Mouse (Mus musculus): ENCODE measurements around the gene Gm11116. TPM values are rescaled to one million over a fixed set of nuclear protein-coding genes. Genes with fewer than 3 reads are reported as not detected.
"Not testable (repeated sequence)": the region's sequence is repeated elsewhere in the genome, so short reads cannot be mapped to it uniquely, and the experiment has no call there.

The Gm11116 gene
- not detected for polyA plus RNA-seq (2012; fragmentation: generic; extraction: Trizol)
- long read RNA-seq, experiment 1: 0 reads
- long read RNA-seq, experiment 2: 0 reads

DNA sequence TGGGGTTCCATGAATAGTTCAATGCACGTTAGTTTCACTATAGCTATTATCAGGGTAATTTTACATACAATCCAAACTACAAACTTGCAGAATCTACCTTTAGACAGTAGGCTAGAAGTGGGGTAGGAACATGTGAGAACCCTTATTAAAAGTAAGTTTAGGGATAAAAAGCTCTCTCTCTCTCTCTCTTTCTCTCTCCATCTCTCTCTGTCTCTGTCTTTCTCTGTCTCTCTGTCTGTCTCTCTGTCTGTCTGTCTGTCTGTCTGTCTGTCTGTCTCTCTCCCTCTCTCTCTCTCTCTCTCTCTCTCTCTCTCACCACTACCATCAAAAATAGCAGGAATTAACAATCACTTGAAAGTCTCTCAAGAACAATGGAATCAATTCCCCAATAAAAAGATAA is at the start of gene Gm11116:
TSS of gene Gm11116 (minus strand) at position 101 of the 400 bp plus-strand sequence.
- Histone ChIP-seq H3K79me3 (ENCODE audit: low read depth) (no peaks in the 10 kb centered on the region), H3K79me2 (ENCODE audit: control insufficient read depth, insufficient read depth) (no peaks in the 10 kb centered on the region), H3K27me3 (ENCODE audit: control insufficient read depth, insufficient read depth, insufficient read length) (no peaks in the 10 kb centered on the region), H3ac (ENCODE audit: control insufficient read depth, insufficient read length, low read depth) (no peak within 1 kb of the TSS), H3K4me3 (ENCODE audit: insufficient read depth, poor library complexity, severe bottlenecking) (no peak within 1 kb of the TSS), H3K36me3 (ENCODE audit: control insufficient read depth, insufficient read depth) (no peaks in the 10 kb centered on the region)
- TF ChIP-seq CEBPB (IDR thresholded peaks at IDR 0.05; ENCODE audit: low read depth) (no peak), USF1 (IDR thresholded peaks at IDR 0.05; ENCODE audit: low read depth) (no peak), FOSL1 (IDR thresholded peaks at IDR 0.05; ENCODE audit: insufficient read depth, low read length, poor library complexity, severe bottlenecking) (no peak), CTCF (IDR thresholded peaks at IDR 0.05; ENCODE audit: control insufficient read depth, insufficient read depth, insufficient read length) (no peak), MAX (IDR thresholded peaks at IDR 0.05) (no peak), MYOG (IDR thresholded peaks at IDR 0.05; ENCODE audit: control insufficient read depth, extremely low read depth, insufficient read length) (no peak), MYOD1 (IDR thresholded peaks at IDR 0.05; ENCODE audit: control insufficient read depth, insufficient read length, low read depth) (no peak)

- H3ac ChIP-seq (ENCODE audit: control insufficient read depth, insufficient read length, low read depth): no peak within 1 kb of the TSS
- TF ChIP-seq CEBPB (IDR thresholded peaks at IDR 0.05; ENCODE audit: low read depth): no peak
- TF ChIP-seq MAX (IDR thresholded peaks at IDR 0.05): no peak
- TF ChIP-seq MYOD1 (IDR thresholded peaks at IDR 0.05; ENCODE audit: control insufficient read depth, insufficient read length, low read depth): no peak
- TF ChIP-seq FOSL1 (IDR thresholded peaks at IDR 0.05; ENCODE audit: insufficient read depth, low read length, poor library complexity, severe bottlenecking): no peak
- TF ChIP-seq USF1 (IDR thresholded peaks at IDR 0.05; ENCODE audit: low read depth): no peak
- no peak for TF ChIP-seq MYOG (IDR thresholded peaks at IDR 0.05; ENCODE audit: control insufficient read depth, extremely low read depth, insufficient read length)
- H3K79me2 ChIP-seq (ENCODE audit: control insufficient read depth, insufficient read depth): no peaks in the 10 kb centered on the region
- no peaks in the 10 kb centered on the region for H3K79me3 ChIP-seq (ENCODE audit: low read depth)
- no peak within 1 kb of the TSS for H3K4me3 ChIP-seq (ENCODE audit: insufficient read depth, poor library complexity, severe bottlenecking)
- H3K27me3 ChIP-seq (ENCODE audit: control insufficient read depth, insufficient read depth, insufficient read length): no peaks in the 10 kb centered on the region
- no peaks in the 10 kb centered on the region for H3K36me3 ChIP-seq (ENCODE audit: control insufficient read depth, insufficient read depth)
These were observed 42.7 kb upstream of the Gm11116 start, which contains the start of gene Gm11115 for GRCm38 (mm10) chr5:88153999-88154398. Gm11115 (minus strand) TSS chr5:88154099.

GRCm38 (mm10) chr5:88086256-88086655 is 25.1 kb downstream of the Gm11116 start, which contains the start of gene Smr2:
Smr2 (plus strand) TSS chr5:88086556.
- not testable (repeated sequence) for H3K27me3 ChIP-seq (ENCODE audit: control insufficient read depth, insufficient read depth, insufficient read length)

More at GRCm38 (mm10) chr5:88086256-88086655, 25.1 kb downstream of the Gm11116 start, which contains the start of gene Smr2:
- not testable (repeated sequence) for H3ac ChIP-seq (ENCODE audit: control insufficient read depth, insufficient read length, low read depth); H3K79me2 ChIP-seq (ENCODE audit: control insufficient read depth, insufficient read depth); H3K4me3 ChIP-seq (ENCODE audit: insufficient read depth, poor library complexity, severe bottlenecking); H3K36me3 ChIP-seq (ENCODE audit: control insufficient read depth, insufficient read depth); H3K79me3 ChIP-seq (ENCODE audit: low read depth)

Other genes starting within 250 kb of the Gm11116 start
- not detected for gene Odam, start 226.5 kb downstream of the Gm11116 start, polyA plus RNA-seq (2012; fragmentation: generic; extraction: Trizol)
- gene Csn3, start 186.0 kb downstream of the Gm11116 start, polyA plus RNA-seq (2012; fragmentation: generic; extraction: Trizol): 0.83 TPM
- gene 2310003L06Rik, start 142.1 kb downstream of the Gm11116 start, polyA plus RNA-seq (2012; fragmentation: generic; extraction: Trizol): not detected
- gene Gm28434, start 142.0 kb downstream of the Gm11116 start, polyA plus RNA-seq (2012; fragmentation: generic; extraction: Trizol): not detected
- not detected for gene Cabs1, start 132.1 kb downstream of the Gm11116 start, polyA plus RNA-seq (2012; fragmentation: generic; extraction: Trizol)
- gene Smr3a, start 109.0 kb downstream of the Gm11116 start, polyA plus RNA-seq (2012; fragmentation: generic; extraction: Trizol): not detected
- gene Smr2, start 25.0 kb downstream of the Gm11116 start, polyA plus RNA-seq (2012; fragmentation: generic; extraction: Trizol): not detected
- not detected for gene Gm11115, start 42.6 kb upstream of the Gm11116 start, polyA plus RNA-seq (2012; fragmentation: generic; extraction: Trizol)
- gene Gm7714, start 157.4 kb upstream of the Gm11116 start, polyA plus RNA-seq (2012; fragmentation: generic; extraction: Trizol): not detected
- gene Prol1, start 205.8 kb upstream of the Gm11116 start, polyA plus RNA-seq (2012; fragmentation: generic; extraction: Trizol): not detected